Mouse (Mus musculus): Measurements from ENCODE around the gene Itk.

DNA sequence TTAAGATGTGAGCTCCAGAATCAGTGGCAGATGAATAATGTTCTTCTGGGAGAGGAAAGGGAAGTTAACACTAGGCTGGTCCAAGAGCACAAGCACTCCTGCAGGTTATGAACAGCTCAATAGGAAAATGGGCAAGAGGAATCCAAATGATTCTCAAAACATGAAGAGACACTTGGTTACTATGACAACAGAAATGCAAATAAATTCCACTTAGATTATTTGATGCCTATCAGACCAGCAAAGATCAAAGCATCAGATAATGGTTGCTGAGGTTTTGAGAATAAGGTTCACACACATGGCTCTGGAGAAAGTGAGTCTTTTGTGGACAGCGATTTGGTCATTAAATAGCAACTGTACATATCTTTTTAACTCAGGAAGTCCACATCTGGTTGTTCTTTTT is 12.0 kb downstream of the Itk start:
- TF ChIP-seq POLR2A (IDR thresholded peaks at IDR 0.05; ENCODE audit: low read depth, low read length): no peak
- no peak for TF ChIP-seq CTCF (conservative IDR thresholded peaks at IDR 0.05; ENCODE audit: insufficient read depth, insufficient read length, low read depth, low read length)
